Mouse (Mus musculus) thymus, adult 18-20 months (tissue): ENCODE results near the gene Pou2af1.
A peak's percentile ranks its signal among the peaks of the same experiment; 100 is the strongest.

Experiments
- DNase-seq, 2 experiments: peaks; one replicate each; pipeline ENCODE4 v3.0.0; 2022; ENCODE audit warnings: mixed read lengths in 2 of 2

The Pou2af1 gene

GRCm38 (mm10) chr9:51213023-51213728 is at the start of gene Pou2af1:
Gene Pou2af1, plus strand, starts transcription at chr9:51213708.
- DNase-seq, result peak; percentile 59 to 81

GRCm38 (mm10) chr9:51163989-51164388 is 49.5 kb upstream of the Pou2af1 start:
- DNase-seq, result no peak

- DNase-seq, result no peak
Measured at GRCm38 (mm10) chr9:51165312-51166180, 48.0 kb upstream of the Pou2af1 start, which contains the start of gene Gm32742. Gene Gm32742, minus strand, starts transcription at chr9:51165517.

- peak; percentile 46 to 69 for DNase-seq
Measured at GRCm38 (mm10) chr9:51167954-51168353, 45.6 kb upstream of the Pou2af1 start.

GRCm38 (mm10) chr9:51168698-51169097 is 44.8 kb upstream of the Pou2af1 start:
- no peak for DNase-seq

- DNase-seq, result no peak
Measured at GRCm38 (mm10) chr9:51169133-51169532, 44.4 kb upstream of the Pou2af1 start.

GRCm38 (mm10) chr9:51170298-51170697 is 43.2 kb upstream of the Pou2af1 start:
- no peak for DNase-seq

- DNase-seq, result no peak
Measured at GRCm38 (mm10) chr9:51174890-51175464, 38.5 kb upstream of the Pou2af1 start.

- DNase-seq, result no peak
Measured at GRCm38 (mm10) chr9:51175722-51176121, 37.8 kb upstream of the Pou2af1 start.

GRCm38 (mm10) chr9:51178297-51178696 is 35.2 kb upstream of the Pou2af1 start:
- no peak for DNase-seq

GRCm38 (mm10) chr9:51180621-51181020 is 32.9 kb upstream of the Pou2af1 start:
- no peak for DNase-seq

- DNase-seq, result no peak
Measured at GRCm38 (mm10) chr9:51182716-51183710, 30.5 kb upstream of the Pou2af1 start.

GRCm38 (mm10) chr9:51185386-51185785 is 28.1 kb upstream of the Pou2af1 start:
- DNase-seq, result peak in 1 of 2 experiments; percentile 38

GRCm38 (mm10) chr9:51185871-51186270 is 27.6 kb upstream of the Pou2af1 start:
- DNase-seq, result no peak

GRCm38 (mm10) chr9:51190655-51191054 is 22.9 kb upstream of the Pou2af1 start:
- DNase-seq, result no peak

- no peak for DNase-seq
Measured at GRCm38 (mm10) chr9:51194790-51195189, 18.7 kb upstream of the Pou2af1 start.

- DNase-seq, result no peak
Measured at GRCm38 (mm10) chr9:51208974-51209332, 4.6 kb upstream of the Pou2af1 start.

GRCm38 (mm10) chr9:51211191-51211590 is 2.3 kb upstream of the Pou2af1 start:
- no peak for DNase-seq

GRCm38 (mm10) chr9:51213729-51214237 is 275 bp downstream of the Pou2af1 start:
- DNase-seq, result no peak

GRCm38 (mm10) chr9:51215311-51215710 is 1.8 kb downstream of the Pou2af1 start:
- DNase-seq, result no peak

- DNase-seq, result no peak
Measured at GRCm38 (mm10) chr9:51215949-51216348, 2.4 kb downstream of the Pou2af1 start.

GRCm38 (mm10) chr9:51225636-51226166 is 12.2 kb downstream of the Pou2af1 start:
- DNase-seq, result no peak
